Mouse (Mus musculus) intestine, postnatal 0 days (tissue): ENCODE results near the gene Kcng1. TPM values are rescaled to one million over a fixed set of nuclear protein-coding genes. Genes with fewer than 3 reads are reported as not detected.

Experiments
- ATAC-seq: fragments of 200-750 bp; cut with Nextera tagmentation; 2 replicates; pipeline ENCODE4 v1.8.0; 2017; ENCODE audit warnings: mild to moderate bottlenecking, moderate TSS enrichment, moderate library complexity
- H3K27ac ChIP-seq: fragments of 300-500 bp; sonication (generic); 2 replicates; pipeline ENCODE4 v1.5.1; 2014; ENCODE audit warnings: mild to moderate bottlenecking, low read depth, low read length, moderate library complexity
- H3K27me3 ChIP-seq: fragments of 300-500 bp; sonication (generic); replicated peaks from 2 replicates; pipeline ENCODE4 v1.6.1; 2014; ENCODE audit warnings: low read length, mixed read lengths; ENCODE audit not compliant: control insufficient read depth, insufficient read depth
- H3K36me3 ChIP-seq: fragments of 300-500 bp; sonication (generic); 2 replicates; pipeline ENCODE4 v1.6.1; 2014; ENCODE audit warnings: mild to moderate bottlenecking, moderate library complexity; ENCODE audit not compliant: control insufficient read depth, insufficient read depth
- H3K4me1 ChIP-seq: fragments of 300-500 bp; sonication (generic); replicated peaks from 2 replicates; pipeline ENCODE4 v1.6.1; 2014; ENCODE audit warnings: antibody characterized with exemption, low read length, mixed read lengths; ENCODE audit not compliant: control insufficient read depth, insufficient read depth
- H3K4me2 ChIP-seq: fragments of 300-500 bp; sonication (generic); replicated peaks from 2 replicates; pipeline ENCODE4 v1.6.1; 2014; ENCODE audit warnings: low read depth, mild to moderate bottlenecking, moderate library complexity
- H3K4me3 ChIP-seq: fragments of 300-500 bp; sonication (generic); 2 replicates; pipeline ENCODE4 v1.5.1; 2014; ENCODE audit warnings: low read depth, low read length
- H3K9ac ChIP-seq: fragments of 300-500 bp; sonication (generic); 2 replicates; pipeline ENCODE4 v1.6.1; 2014; ENCODE audit warnings: mild to moderate bottlenecking, low read depth, low read length
- H3K9me3 ChIP-seq: fragments of 300-500 bp; sonication (generic); 2 replicates; pipeline ENCODE4 v1.6.1; 2016; ENCODE audit warnings: mixed run types; ENCODE audit not compliant: control insufficient read depth
- CTCF ChIP-seq: sonication (generic); IDR thresholded peaks from 2 replicates; pipeline ENCODE4 v1.5.1; 2016; ENCODE audit warnings: low read depth, mild to moderate bottlenecking, control low read depth, antibody characterized with exemption, moderate library complexity
- WGBS: fragments of 180-500 bp; shearing (Covaris S2); extraction: QIAGEN DNeasy Blood & Tissue Kit; methylation state at CpG from one replicate; pipeline ENCODE4 v1.1.7; 2014; 5-methylcytosine and 5-hydroxymethylcytosine counted together
- polyA plus RNA-seq: library from polyadenylated mRNA; unstranded; fragments of >200 nt; fragmentation: Nextera tagmentation; extraction: Ambion mirVana; gene quantifications from 2 replicates; pipeline ENCODE4 v1.2.1, GENCODE M21; 2015

The Kcng1 gene
- polyA plus RNA-seq, 1 experiment from 2014 or later = 1.8 TPM

DNA sequence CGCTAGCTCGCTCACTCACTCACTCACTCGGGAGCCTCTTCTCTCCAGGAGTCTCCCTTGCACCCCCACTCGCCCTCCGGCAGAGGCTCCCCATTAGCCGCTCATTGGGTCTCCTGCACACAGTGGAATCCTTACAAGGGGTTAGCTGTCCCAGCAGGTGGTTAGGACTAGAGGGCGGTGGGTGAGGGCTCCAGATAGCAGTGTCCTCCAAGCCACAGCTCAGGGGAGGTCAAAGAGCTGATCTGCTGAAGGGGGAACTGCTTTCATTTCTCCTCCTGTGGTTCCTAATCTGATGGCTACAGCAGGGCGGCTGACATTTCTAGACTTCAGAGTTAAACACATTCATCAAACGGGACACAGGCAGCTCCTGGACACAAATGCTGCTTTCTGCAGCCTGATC, 8.1 kb downstream of the Kcng1 start:
- Histone ChIP-seq H3K27ac (no peak overlapping the region), H3K27me3 (peaks cover 25% of the 10 kb centered on the region), H3K9ac (no peak overlapping the region), H3K9me3 (no peaks in the 10 kb centered on the region), H3K4me3 (no peak overlapping the region), H3K36me3 (no peaks in the 10 kb centered on the region), H3K4me1 (no peaks in the 10 kb centered on the region), H3K4me2 (no peak overlapping the region)
- 40% methylated on average over 9 of the region's 9 CpGs for WGBS
- no peak for TF ChIP-seq CTCF
- no peak for ATAC-seq

DNA sequence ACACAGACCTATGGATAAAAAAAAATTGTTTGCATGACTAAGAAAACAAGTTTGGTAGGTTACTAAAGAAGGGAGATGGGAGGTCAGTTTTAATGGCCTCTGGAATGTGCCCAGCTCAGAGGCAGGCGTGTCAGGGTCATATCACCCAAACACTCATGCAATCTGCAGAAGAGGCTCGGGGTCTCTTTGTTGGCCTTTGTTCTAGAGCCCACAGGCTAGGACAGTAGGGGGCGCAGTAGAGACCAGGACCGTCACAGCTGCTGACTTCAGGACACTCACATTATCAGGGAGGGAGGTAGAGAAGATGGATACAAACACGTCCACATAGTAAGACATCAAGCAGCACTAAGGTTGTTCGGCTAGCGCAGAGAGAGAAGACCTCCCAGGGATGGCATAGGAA, 13.5 kb downstream of the Kcng1 start:
- no peaks in the 10 kb centered on the region for H3K36me3 ChIP-seq
- 0 out of 2 replicates have a peak overlapping the region, but pooled peaks have one; percentile 9 for H3K4me2 ChIP-seq
- 22% methylated on average over 7 of the region's 7 CpGs for WGBS
- no peak overlapping the region for H3K9ac ChIP-seq
- peak; percentile 72 for TF ChIP-seq CTCF
- no peak overlapping the region for H3K27ac ChIP-seq
- ATAC-seq = no peak
- H3K9me3 ChIP-seq = no peaks in the 10 kb centered on the region
- no peaks in the 10 kb centered on the region for H3K4me1 ChIP-seq
- no peaks in the 10 kb centered on the region; the same call in 1 of the 2 replicates for H3K27me3 ChIP-seq
- no peak overlapping the region for H3K4me3 ChIP-seq

DNA sequence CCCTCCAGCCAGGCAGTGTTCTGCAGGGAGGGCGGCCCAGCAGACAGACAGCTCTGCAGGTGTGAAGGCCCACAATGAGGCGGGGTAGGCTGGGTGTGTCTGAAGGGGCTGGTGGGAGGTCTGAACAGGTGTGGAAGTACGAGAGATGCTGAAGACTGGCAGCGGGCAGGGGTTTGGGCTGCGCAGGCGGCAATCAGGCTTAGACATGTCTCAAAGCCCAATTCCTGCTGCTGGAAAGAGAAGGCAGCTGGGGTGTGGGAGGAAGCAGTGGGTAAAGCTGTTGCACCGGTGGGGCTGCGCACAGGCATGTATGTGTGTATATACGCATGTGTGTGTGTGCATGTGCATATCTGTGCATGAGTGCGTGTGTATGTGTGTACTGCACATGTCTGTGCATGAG, 20.6 kb downstream of the Kcng1 start:
- H3K9me3 ChIP-seq = no peaks in the 10 kb centered on the region
- ATAC-seq = no peak
- H3K27ac ChIP-seq = no peak overlapping the region
- no peak overlapping the region for H3K4me2 ChIP-seq
- 89% methylated on average over 10 of the region's 10 CpGs for WGBS
- H3K27me3 ChIP-seq = no peaks in the 10 kb centered on the region
- H3K9ac ChIP-seq = no peak overlapping the region
- TF ChIP-seq CTCF = no peak
- no peaks in the 10 kb centered on the region for H3K4me1 ChIP-seq
- H3K36me3 ChIP-seq = no peaks in the 10 kb centered on the region
- H3K4me3 ChIP-seq = no peak overlapping the region

DNA sequence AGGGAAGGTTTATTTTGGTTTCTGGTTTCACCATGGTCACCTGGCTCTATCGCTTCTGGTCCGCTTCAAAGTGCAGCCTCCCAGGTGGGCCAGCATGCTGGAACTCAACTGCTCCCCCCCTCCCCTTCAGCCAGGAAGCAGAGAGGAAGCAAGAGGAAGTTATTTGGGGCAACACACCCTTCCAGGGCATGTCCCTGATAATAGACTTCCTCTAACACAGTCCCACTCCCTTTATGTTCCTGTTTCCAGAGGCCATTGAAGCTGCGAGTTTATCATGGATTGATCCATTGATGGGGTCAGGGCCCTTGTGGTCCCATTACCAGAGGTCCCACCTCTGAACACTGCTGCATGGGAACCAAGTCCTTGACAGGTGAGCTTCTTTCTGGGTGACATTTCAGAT, 21.4 kb downstream of the Kcng1 start:
- no peaks in the 10 kb centered on the region for H3K4me1 ChIP-seq
- no peak for ATAC-seq
- H3K4me2 ChIP-seq = no peak overlapping the region
- H3K9ac ChIP-seq = no peak overlapping the region
- TF ChIP-seq CTCF = no peak
- H3K27ac ChIP-seq = no peak overlapping the region
- H3K9me3 ChIP-seq = no peaks in the 10 kb centered on the region
- no peak overlapping the region for H3K4me3 ChIP-seq
- no peaks in the 10 kb centered on the region for H3K27me3 ChIP-seq
- WGBS = 60% methylated on average over 3 of the region's 3 CpGs
- H3K36me3 ChIP-seq = no peaks in the 10 kb centered on the region

DNA sequence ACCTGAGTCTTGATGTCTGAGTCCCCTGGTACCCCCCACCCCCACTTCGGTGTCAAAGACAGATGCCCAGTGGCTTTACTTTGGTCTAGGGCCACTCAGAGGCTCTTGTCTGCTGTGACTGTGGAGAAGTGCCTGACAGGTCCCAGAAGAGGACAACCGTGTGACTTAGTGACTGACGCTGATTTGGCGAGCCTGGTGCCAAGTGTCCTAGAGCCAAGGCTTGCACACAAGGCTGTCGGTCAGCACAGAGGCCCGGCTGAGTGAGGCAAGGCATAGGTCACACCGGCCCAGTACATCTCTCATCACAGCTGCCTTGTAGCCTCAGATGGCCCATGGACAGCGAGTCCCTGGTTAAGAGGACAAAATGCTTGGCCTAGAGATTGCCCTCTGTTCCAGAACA, 22.5 kb downstream of the Kcng1 start:
- no peak for TF ChIP-seq CTCF
- Histone ChIP-seq H3K9ac (no peak overlapping the region), H3K27me3 (no peaks in the 10 kb centered on the region), H3K27ac (no peak overlapping the region), H3K36me3 (no peaks in the 10 kb centered on the region), H3K4me1 (no peaks in the 10 kb centered on the region), H3K4me2 (no peak overlapping the region), H3K9me3 (no peaks in the 10 kb centered on the region), H3K4me3 (no peak overlapping the region)
- ATAC-seq = no peak
- 86% methylated on average over 8 of the region's 8 CpGs for WGBS

DNA sequence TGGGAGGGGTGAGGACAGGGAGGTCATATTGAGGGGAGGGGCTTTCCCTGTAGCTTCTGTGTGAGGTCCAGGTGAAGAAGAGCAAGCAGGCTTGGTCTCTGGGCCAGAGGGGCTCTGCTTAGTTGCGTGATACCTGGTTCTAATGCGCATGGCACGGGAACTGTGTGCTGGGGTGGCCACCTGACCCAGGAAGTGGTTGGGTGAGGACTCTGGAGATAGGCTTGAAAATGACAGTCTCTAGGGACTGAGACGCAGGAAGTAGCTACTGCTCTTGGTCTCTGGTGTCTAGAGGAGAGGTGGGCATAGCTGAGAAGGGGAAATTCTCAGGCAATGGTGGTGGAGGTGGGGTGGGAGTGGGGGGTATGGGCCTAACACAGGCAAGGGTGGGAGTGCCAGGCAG, 24.3 kb downstream of the Kcng1 start:
- no peak overlapping the region for H3K27ac ChIP-seq
- H3K4me1 ChIP-seq = no peaks in the 10 kb centered on the region
- H3K27me3 ChIP-seq = no peaks in the 10 kb centered on the region
- H3K9me3 ChIP-seq = no peaks in the 10 kb centered on the region
- 77% methylated on average over 4 of the region's 4 CpGs for WGBS
- no peak overlapping the region for H3K4me3 ChIP-seq
- H3K36me3 ChIP-seq = no peaks in the 10 kb centered on the region
- no peak overlapping the region for H3K9ac ChIP-seq
- TF ChIP-seq CTCF = no peak
- no peak overlapping the region for H3K4me2 ChIP-seq
- no peak for ATAC-seq

DNA sequence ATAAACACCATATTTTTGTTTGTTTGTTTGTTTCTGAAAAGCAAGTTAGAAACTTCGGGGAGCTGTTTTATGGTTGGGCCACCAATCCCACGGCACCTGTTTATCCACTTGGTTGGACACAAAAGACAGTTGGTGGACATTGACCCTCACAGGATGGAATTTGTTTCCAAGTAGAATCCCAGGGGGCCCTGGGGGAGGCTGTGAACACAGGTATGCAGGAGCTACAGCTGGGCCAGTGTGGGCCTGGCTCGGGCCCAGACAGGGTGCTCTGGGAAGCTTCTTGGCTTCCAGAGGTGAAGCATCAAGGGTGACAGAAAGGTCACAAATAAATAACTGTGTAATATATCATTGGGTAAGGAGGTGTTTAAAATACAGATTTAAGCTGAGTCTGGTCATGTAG, 25.0 kb downstream of the Kcng1 start:
- H3K4me1 ChIP-seq = no peaks in the 10 kb centered on the region
- no peak for ATAC-seq
- TF ChIP-seq CTCF = no peak
- H3K9me3 ChIP-seq = no peaks in the 10 kb centered on the region
- H3K4me3 ChIP-seq = no peak overlapping the region
- 29% methylated on average over 3 of the region's 3 CpGs for WGBS
- no peak overlapping the region for H3K9ac ChIP-seq
- no peaks in the 10 kb centered on the region for H3K36me3 ChIP-seq
- no peaks in the 10 kb centered on the region for H3K27me3 ChIP-seq
- no peak overlapping the region for H3K27ac ChIP-seq
- H3K4me2 ChIP-seq = no peak overlapping the region
